In genomic region chr8:71701414-71702086, GRCm38 (mm10) we compare ENCODE assay signal across 8 mouse cellular contexts. TPM values are rescaled to one million over a fixed set of nuclear protein-coding genes. Genes with fewer than 3 reads are reported as not detected.
DNase-seq lines count a peak whose midpoint lies in the region; ATAC-seq lines count a peak whose summit lies in the region.

TSS of gene B3gnt3 (minus strand) at chr8:71701789.

- peak within 1 kb of the TSS; percentile 42 for H3K4me3 ChIP-seq in heart, embryonic 12.5 days
- peak within 1 kb of the TSS; percentile 5; the same call in 1 of the 2 replicates for H3K4me3 ChIP-seq in hindbrain, embryonic 16.5 days (ENCODE audit: low read length)
- H3K4me3 ChIP-seq in midbrain, embryonic 13.5 days (replicated peaks): no peak within 1 kb of the TSS

- no peak for DNase-seq in heart, adult 9 months (ENCODE audit: low spot score in 2 of 2)
- DNase-seq in MN1 (ENCODE audit: low spot score): peak; percentile 51
- no peak for DNase-seq in right cerebral cortex, postnatal 36 days (ENCODE audit: low spot score in 2 of 2)
- no peak for DNase-seq in urinary bladder, postnatal 10 days (ENCODE audit: low spot score)
- DNase-seq in cerebellum, adult 11 months: no peak

- no peaks in the 10 kb centered on the region for H3K9me3 ChIP-seq in heart, embryonic 12.5 days (replicated peaks)
- H3K9me3 ChIP-seq in hindbrain, embryonic 16.5 days (ENCODE audit: control insufficient read depth, low read length): no peaks in the 10 kb centered on the region
- H3K9me3 ChIP-seq in midbrain, embryonic 13.5 days: no peaks in the 10 kb centered on the region

- H3K36me3 ChIP-seq in heart, embryonic 12.5 days: no peaks in the 10 kb centered on the region
- H3K36me3 ChIP-seq in hindbrain, embryonic 16.5 days (ENCODE audit: control insufficient read depth, insufficient read depth, low read length): no peaks in the 10 kb centered on the region
- H3K36me3 ChIP-seq in midbrain, embryonic 13.5 days: no peaks in the 10 kb centered on the region

- WGBS in heart, embryonic 12.5 days: 13% methylated on average over 32 of the region's 34 CpGs
- 22% methylated on average over 33 of the region's 34 CpGs for WGBS in hindbrain, embryonic 16.5 days
- WGBS in midbrain, embryonic 13.5 days: 26% methylated on average over 33 of the region's 34 CpGs

- peak within 1 kb of the TSS; percentile 59; the same call in 1 of the 2 replicates for H3K9ac ChIP-seq in heart, embryonic 12.5 days
- H3K9ac ChIP-seq in hindbrain, embryonic 16.5 days (ENCODE audit: low read depth, low read length): no peak within 1 kb of the TSS
- H3K9ac ChIP-seq in midbrain, embryonic 13.5 days (replicated peaks): no peak within 1 kb of the TSS

- peaks cover 85% of the 10 kb centered on the region for H3K27me3 ChIP-seq in heart, embryonic 12.5 days (replicated peaks)
- peaks cover 44% of the 10 kb centered on the region for H3K27me3 ChIP-seq in hindbrain, embryonic 16.5 days (replicated peaks; ENCODE audit: control insufficient read depth, insufficient read depth, low read length)
- peaks cover 76% of the 10 kb centered on the region for H3K27me3 ChIP-seq in midbrain, embryonic 13.5 days

- no peak for ATAC-seq in heart, embryonic 12.5 days (ENCODE audit: insufficient number of reproducible peaks, low FRiP score)
- ATAC-seq in hindbrain, embryonic 16.5 days: no peak
- ATAC-seq in midbrain, embryonic 13.5 days: no peak

- peaks cover 19% of the 10 kb centered on the region for H3K4me1 ChIP-seq in heart, embryonic 12.5 days (replicated peaks)
- H3K4me1 ChIP-seq in hindbrain, embryonic 16.5 days (ENCODE audit: control insufficient read depth, insufficient read depth, low read depth, low read length): no peaks in the 10 kb centered on the region; the same call in 1 of the 2 replicates
- no peaks in the 10 kb centered on the region; the same call in 1 of the 2 replicates for H3K4me1 ChIP-seq in midbrain, embryonic 13.5 days (replicated peaks)

- no peak within 1 kb of the TSS for H3K27ac ChIP-seq in heart, embryonic 12.5 days (ENCODE audit: poor library complexity, severe bottlenecking)
- no peak within 1 kb of the TSS for H3K27ac ChIP-seq in hindbrain, embryonic 16.5 days (ENCODE audit: low read depth, low read length)
- no peak within 1 kb of the TSS for H3K27ac ChIP-seq in midbrain, embryonic 13.5 days

- H3K4me2 ChIP-seq in heart, embryonic 12.5 days: peak within 1 kb of the TSS; percentile 65
- peak within 1 kb of the TSS; percentile 11 for H3K4me2 ChIP-seq in hindbrain, embryonic 16.5 days (ENCODE audit: low read length)
- peak within 1 kb of the TSS; percentile 11; the same call in 1 of the 2 replicates for H3K4me2 ChIP-seq in midbrain, embryonic 13.5 days (replicated peaks)

RNA-seq across cellular contexts. Expression of gene B3gnt3, which starts in this region (rescaled TPM):
- polyA plus RNA-seq in heart, embryonic 12.5 days (2016; fragmentation: Nextera tagmentation; extraction: Ambion mirVana): 3.4 and 3.7 TPM in 2 replicates
- polyA plus RNA-seq in hindbrain, embryonic 16.5 days (2015; fragmentation: Nextera tagmentation; extraction: Ambion mirVana): 0.44 and 0.62 TPM in 2 replicates
- 0.28 and 0.31 TPM in 2 replicates for polyA plus RNA-seq in midbrain, embryonic 13.5 days (2015; fragmentation: Nextera tagmentation; extraction: Ambion mirVana)

Comparison
In these comparisons a context has a peak if more than half of its experiments do, and no peak if none do; other contexts are left out.
1. H3K4me2 ChIP-seq: peak in every context shown above with its lines; median percentile 65 in heart, embryonic 12.5 days; 11 in hindbrain, embryonic 16.5 days; 11 in midbrain, embryonic 13.5 days.